In the genomic region with DNA sequence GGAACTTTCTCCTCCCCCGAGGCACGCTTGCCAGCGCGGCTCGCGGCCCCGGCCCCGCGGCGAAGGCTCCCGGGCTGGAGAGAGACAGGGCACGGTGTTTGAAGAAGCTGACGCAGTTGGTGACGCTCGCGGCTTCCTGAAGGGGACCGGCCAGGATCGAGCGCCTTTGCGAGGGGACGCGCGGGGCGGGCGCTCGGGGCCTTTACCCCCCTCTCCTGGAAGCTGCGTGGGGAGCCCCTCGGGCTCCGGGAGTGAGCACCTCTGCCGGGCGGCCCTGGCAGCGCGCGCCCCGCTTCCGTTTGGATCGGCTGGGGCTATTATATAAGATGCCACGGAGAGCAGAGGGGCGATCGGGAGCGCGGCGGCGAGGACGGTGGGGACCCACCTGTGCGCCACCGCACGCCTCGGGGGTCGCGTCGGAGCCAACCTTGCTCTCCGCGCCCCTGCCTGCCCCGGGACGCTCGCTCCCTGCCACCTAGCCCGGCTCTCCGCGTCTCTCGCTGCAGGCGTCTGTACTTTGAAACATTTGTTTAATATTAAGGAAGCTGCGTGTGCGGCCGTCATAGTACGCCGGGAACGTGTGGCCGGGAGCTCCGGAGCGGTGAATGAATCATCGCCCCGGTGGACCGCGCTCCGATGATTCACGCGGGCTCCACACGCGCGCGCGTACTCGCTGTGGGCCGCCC, we compare ENCODE assay signal across 8 mouse cellular contexts. TPM values are rescaled to one million over a fixed set of nuclear protein-coding genes. Genes with fewer than 3 reads are reported as not detected.
DNase-seq lines count a peak whose midpoint lies in the region; ATAC-seq and TF ChIP-seq lines count a peak whose summit lies in the region.

No protein-coding gene starts in this region.

- no peak for TF ChIP-seq POLR2A in limb, embryonic 14.5 days (IDR thresholded peaks at IDR 0.05; ENCODE audit: borderline replicate concordance, extremely low read depth, insufficient read depth, insufficient read length)
- no peak for TF ChIP-seq POLR2A in spleen, adult 2 months (IDR thresholded peaks at IDR 0.05; ENCODE audit: low read depth, low read length)

- peak overlapping the region; percentile 45 for H3K9ac ChIP-seq in neural tube, embryonic 11.5 days (ENCODE audit: low read length)
- H3K9ac ChIP-seq in embryonic facial prominence, embryonic 14.5 days (ENCODE audit: low read depth, low read length) = peak overlapping the region; percentile 68
- peak overlapping the region; percentile 53 for H3K9ac ChIP-seq in kidney, embryonic 14.5 days (ENCODE audit: low read depth, low read length)
- peak overlapping the region; percentile 62 for H3K9ac ChIP-seq in limb, embryonic 14.5 days (ENCODE audit: low read depth, low read length, severe bottlenecking)
- peak overlapping the region; percentile 49 for H3K9ac ChIP-seq in midbrain, embryonic 15.5 days

- peak overlapping the region; percentile 73 for H3K4me3 ChIP-seq in neural tube, embryonic 11.5 days (ENCODE audit: low read depth, low read length)
- peak overlapping the region; percentile 77 for H3K4me3 ChIP-seq in embryonic facial prominence, embryonic 14.5 days (ENCODE audit: low read depth, low read length)
- peak overlapping the region; percentile 90 for H3K4me3 ChIP-seq in heart, embryonic 10.5 days
- peak overlapping the region; percentile 73 for H3K4me3 ChIP-seq in kidney, embryonic 14.5 days (ENCODE audit: low read length)
- peak overlapping the region; percentile 70 for H3K4me3 ChIP-seq in limb, embryonic 14.5 days (replicated peaks; ENCODE audit: low read length)
- H3K4me3 ChIP-seq in midbrain, embryonic 15.5 days = peak overlapping the region; percentile 63
- H3K4me3 ChIP-seq in spleen, adult 2 months (ENCODE audit: extremely low read depth, insufficient read depth, insufficient read length) = peak overlapping the region; percentile 83

- WGBS in neural tube, embryonic 11.5 days = under 1% methylated on average over 59 of the region's 85 CpGs
- under 1% methylated on average over 30 of the region's 85 CpGs for WGBS in embryonic facial prominence, embryonic 14.5 days
- under 1% methylated on average over 84 of the region's 85 CpGs for WGBS in heart, embryonic 10.5 days
- WGBS in kidney, embryonic 14.5 days = under 1% methylated on average over 69 of the region's 85 CpGs
- WGBS in limb, embryonic 14.5 days = under 1% methylated on average over 46 of the region's 85 CpGs
- WGBS in midbrain, embryonic 15.5 days = under 1% methylated on average over 83 of the region's 85 CpGs
- under 1% methylated on average over 85 of the region's 85 CpGs for WGBS in spleen, adult 2 months

- ATAC-seq in neural tube, embryonic 11.5 days (ENCODE audit: insufficient read depth, low FRiP score, low TSS enrichment) = peak; percentile 74
- ATAC-seq in embryonic facial prominence, embryonic 14.5 days (ENCODE audit: low read depth) = peak; percentile 74
- ATAC-seq in kidney, embryonic 14.5 days (ENCODE audit: low FRiP score, low TSS enrichment) = peak; percentile 73
- ATAC-seq in limb, embryonic 14.5 days (ENCODE audit: low FRiP score, low read depth) = peak; percentile 62
- peak; percentile 86 for ATAC-seq in midbrain, embryonic 15.5 days (replicated peaks)

- peak overlapping the region; percentile 100 for H3K4me2 ChIP-seq in neural tube, embryonic 11.5 days (ENCODE audit: low read depth)
- H3K4me2 ChIP-seq in embryonic facial prominence, embryonic 14.5 days (ENCODE audit: low read depth, low read length) = peak overlapping the region; percentile 99
- peak overlapping the region; percentile 100 for H3K4me2 ChIP-seq in kidney, embryonic 14.5 days (replicated peaks; ENCODE audit: low read depth, low read length)
- peak overlapping the region; percentile 99 for H3K4me2 ChIP-seq in limb, embryonic 14.5 days (replicated peaks; ENCODE audit: low read depth, low read length, severe bottlenecking)
- peak overlapping the region; percentile 88 for H3K4me2 ChIP-seq in midbrain, embryonic 15.5 days

- 0 out of 2 replicates have a peak, but pooled peaks cover 3% of the 10 kb centered on the region for H3K4me1 ChIP-seq in neural tube, embryonic 11.5 days (ENCODE audit: control insufficient read depth, insufficient read depth, low read length)
- no peaks in the 10 kb centered on the region for H3K4me1 ChIP-seq in embryonic facial prominence, embryonic 14.5 days (ENCODE audit: control insufficient read depth, insufficient read depth, low read length)
- H3K4me1 ChIP-seq in heart, embryonic 10.5 days = peaks cover 13% of the 10 kb centered on the region
- H3K4me1 ChIP-seq in kidney, embryonic 14.5 days (ENCODE audit: control insufficient read depth, insufficient read depth, low read length) = no peaks in the 10 kb centered on the region
- no peaks in the 10 kb centered on the region for H3K4me1 ChIP-seq in limb, embryonic 14.5 days (ENCODE audit: control insufficient read depth, insufficient read depth, low read length)
- peaks cover 7% of the 10 kb centered on the region; the same call in 1 of the 2 replicates for H3K4me1 ChIP-seq in midbrain, embryonic 15.5 days
- peaks cover 7% of the 10 kb centered on the region; the same call in 1 of the 2 replicates for H3K4me1 ChIP-seq in spleen, adult 2 months (ENCODE audit: control insufficient read depth, insufficient read depth, insufficient read length)

- no peaks in the 10 kb centered on the region for H3K36me3 ChIP-seq in neural tube, embryonic 11.5 days (ENCODE audit: control insufficient read depth, insufficient read depth, low read length)
- no peaks in the 10 kb centered on the region for H3K36me3 ChIP-seq in embryonic facial prominence, embryonic 14.5 days (ENCODE audit: control insufficient read depth, insufficient read depth, low read length)
- H3K36me3 ChIP-seq in heart, embryonic 10.5 days = no peaks in the 10 kb centered on the region
- no peaks in the 10 kb centered on the region for H3K36me3 ChIP-seq in kidney, embryonic 14.5 days (ENCODE audit: control insufficient read depth, insufficient read depth, low read length)
- no peaks in the 10 kb centered on the region for H3K36me3 ChIP-seq in limb, embryonic 14.5 days (ENCODE audit: control insufficient read depth, insufficient read depth, low read length)
- no peaks in the 10 kb centered on the region for H3K36me3 ChIP-seq in midbrain, embryonic 15.5 days (replicated peaks)
- no peaks in the 10 kb centered on the region for H3K36me3 ChIP-seq in spleen, adult 2 months (ENCODE audit: control insufficient read depth, insufficient read depth, low read length)

- no peak for TF ChIP-seq CTCF in spleen, adult 2 months (IDR thresholded peaks at IDR 0.05; ENCODE audit: extremely low read depth, insufficient read depth, insufficient read length, insufficient replicate concordance)

- no peak overlapping the region for H3K27ac ChIP-seq in neural tube, embryonic 11.5 days (ENCODE audit: low read depth, low read length)
- H3K27ac ChIP-seq in embryonic facial prominence, embryonic 14.5 days (replicated peaks; ENCODE audit: low read depth, low read length) = no peak overlapping the region
- H3K27ac ChIP-seq in heart, embryonic 10.5 days = peak overlapping the region; percentile 90
- no peak overlapping the region for H3K27ac ChIP-seq in kidney, embryonic 14.5 days (ENCODE audit: low read depth, low read length)
- no peak overlapping the region for H3K27ac ChIP-seq in limb, embryonic 14.5 days (replicated peaks; ENCODE audit: low read depth, low read length)
- peak overlapping the region; percentile 35; the same call in 1 of the 2 replicates for H3K27ac ChIP-seq in midbrain, embryonic 15.5 days
- peak overlapping the region; percentile 75 for H3K27ac ChIP-seq in spleen, adult 2 months (ENCODE audit: insufficient read depth, low read length)

- peaks cover 39% of the 10 kb centered on the region for H3K27me3 ChIP-seq in neural tube, embryonic 11.5 days (ENCODE audit: control insufficient read depth, insufficient read depth, low read length)
- H3K27me3 ChIP-seq in embryonic facial prominence, embryonic 14.5 days (replicated peaks; ENCODE audit: control insufficient read depth, insufficient read depth, low read length) = peaks cover 40% of the 10 kb centered on the region
- peaks cover 30% of the 10 kb centered on the region for H3K27me3 ChIP-seq in heart, embryonic 10.5 days (ENCODE audit: insufficient read depth, poor library complexity, severe bottlenecking)
- peaks cover 52% of the 10 kb centered on the region for H3K27me3 ChIP-seq in kidney, embryonic 14.5 days (ENCODE audit: control insufficient read depth, insufficient read depth, low read length)
- peaks cover 29% of the 10 kb centered on the region for H3K27me3 ChIP-seq in limb, embryonic 14.5 days (ENCODE audit: control insufficient read depth, insufficient read depth, low read length)
- peaks cover 31% of the 10 kb centered on the region for H3K27me3 ChIP-seq in midbrain, embryonic 15.5 days (replicated peaks)
- peaks cover 4% of the 10 kb centered on the region for H3K27me3 ChIP-seq in spleen, adult 2 months (ENCODE audit: control insufficient read depth, insufficient read depth, low read length)

- DNase-seq in neural tube, embryonic 11.5 days (ENCODE audit: low spot score) = peak; percentile 67
- DNase-seq in neural tube, embryonic 10.5 days (ENCODE audit: extremely low spot score, low spot score) = no peak
- peak; percentile 62 for DNase-seq in embryonic facial prominence, embryonic 14.5 days (ENCODE audit: low spot score)
- peak; percentile 80 for DNase-seq in heart, embryonic 10.5 days (ENCODE audit: low spot score)
- DNase-seq in limb, embryonic 14.5 days (ENCODE audit: low spot score) = peak; percentile 17
- peak; percentile 29 to 35 for DNase-seq in spleen, adult 2 months (ENCODE audit: low read depth in 1 of 2, low spot score in 2 of 2)

- H3K9me3 ChIP-seq in neural tube, embryonic 11.5 days (ENCODE audit: control insufficient read depth, low read length) = no peaks in the 10 kb centered on the region
- no peaks in the 10 kb centered on the region for H3K9me3 ChIP-seq in embryonic facial prominence, embryonic 14.5 days (ENCODE audit: control insufficient read depth, low read length)
- H3K9me3 ChIP-seq in heart, embryonic 10.5 days = no peaks in the 10 kb centered on the region
- H3K9me3 ChIP-seq in kidney, embryonic 14.5 days (ENCODE audit: control insufficient read depth, low read length) = no peaks in the 10 kb centered on the region
- no peaks in the 10 kb centered on the region for H3K9me3 ChIP-seq in limb, embryonic 14.5 days (ENCODE audit: control insufficient read depth, low read length)
- H3K9me3 ChIP-seq in midbrain, embryonic 15.5 days = no peaks in the 10 kb centered on the region

RNA-seq across cellular contexts. Expression of a gene that starts 0.8 kb away (rescaled TPM):
- polyA plus RNA-seq in neural tube, embryonic 11.5 days (2014; fragmentation: Nextera tagmentation; extraction: Ambion mirVana) = 8.1 and 9.4 TPM in 2 replicates
- 7.8 and 8.1 TPM in 2 replicates for polyA plus RNA-seq in embryonic facial prominence, embryonic 14.5 days (2014; fragmentation: Nextera tagmentation; extraction: Ambion mirVana)
- 38.6 and 53.0 TPM in 2 replicates for polyA plus RNA-seq in heart, embryonic 10.5 days (2016; fragmentation: Nextera tagmentation; extraction: Ambion mirVana)
- polyA plus RNA-seq in kidney, embryonic 14.5 days (2014; fragmentation: Nextera tagmentation; extraction: Ambion mirVana) = 5.8 and 6.8 TPM in 2 replicates
- polyA plus RNA-seq in limb, embryonic 14.5 days (2012; rRNA removed) = 2.4 and 3.6 TPM in 2 replicates
- 6.0 and 6.3 TPM in 2 replicates for polyA plus RNA-seq in limb, embryonic 14.5 days (2014; fragmentation: Nextera tagmentation; extraction: Ambion mirVana)
- polyA plus RNA-seq in midbrain, embryonic 15.5 days (2015; fragmentation: Nextera tagmentation; extraction: Ambion mirVana) = 8.4 and 9.9 TPM in 2 replicates
- 4.1 and 5.8 TPM in 2 replicates for polyA plus RNA-seq in spleen, adult 2 months (2012; rRNA removed)

Comparison
In these comparisons a context has a peak if more than half of its experiments do, and no peak if none do; other contexts are left out.
1. H3K27ac ChIP-seq: peak in heart, embryonic 10.5 days (single experiment), midbrain, embryonic 15.5 days (single experiment) and spleen, adult 2 months (single experiment); none in neural tube, embryonic 11.5 days (single experiment), embryonic facial prominence, embryonic 14.5 days (single experiment), kidney, embryonic 14.5 days (single experiment) and limb, embryonic 14.5 days (single experiment).
2. Peak in every context shown above with its lines, with median percentiles within 50 percentile points of each other: ATAC-seq, H3K4me2 ChIP-seq, H3K4me3 ChIP-seq and H3K9ac ChIP-seq.